Comparison of ENCODE assay signal across 7 mouse cellular contexts in the genomic region with DNA sequence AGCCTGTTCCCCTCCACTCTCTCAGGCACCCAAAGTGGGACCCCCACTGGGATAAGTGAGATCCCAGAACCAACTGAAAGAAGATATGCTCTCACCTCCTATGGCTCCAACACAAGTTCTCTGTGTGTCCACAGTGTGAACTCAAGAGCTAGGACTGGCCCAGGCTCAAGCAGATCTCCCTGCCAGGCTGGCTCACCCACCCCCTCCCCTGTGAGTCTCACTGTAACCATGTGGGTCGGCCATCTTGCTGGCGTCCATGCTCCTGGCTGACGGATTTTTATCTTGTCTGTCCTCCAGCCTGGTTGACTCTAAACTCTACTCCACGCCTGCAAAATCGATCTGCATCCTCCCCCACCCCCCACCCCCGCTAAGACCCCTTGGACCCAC. TPM values are rescaled to one million over a fixed set of nuclear protein-coding genes. Genes with fewer than 3 reads are reported as not detected.
DNase-seq lines count a peak whose midpoint lies in the region; ATAC-seq lines count a peak whose summit lies in the region.

No protein-coding gene starts in this region.

- peaks cover 11% of the 10 kb centered on the region for H3K4me1 ChIP-seq in kidney, embryonic 15.5 days
- peaks cover 13% of the 10 kb centered on the region for H3K4me1 ChIP-seq in liver, embryonic 15.5 days (replicated peaks)

- no peak for DNase-seq in kidney, postnatal 4 days
- DNase-seq in MN1 (ENCODE audit: low spot score), result peak; percentile 52
- peak; percentile 6 for DNase-seq in cerebellum, adult 8-10 months
- DNase-seq in urinary bladder, postnatal 36 days (ENCODE audit: low spot score in 2 of 2), result no peak
- DNase-seq in spleen, postnatal 14 days (ENCODE audit: low spot score in 2 of 2), result no peak

- no peaks in the 10 kb centered on the region for H3K36me3 ChIP-seq in kidney, embryonic 15.5 days
- no peaks in the 10 kb centered on the region for H3K36me3 ChIP-seq in liver, embryonic 15.5 days (replicated peaks)

- H3K27me3 ChIP-seq in kidney, embryonic 15.5 days, result no peaks in the 10 kb centered on the region
- H3K27me3 ChIP-seq in liver, embryonic 15.5 days, result no peaks in the 10 kb centered on the region

- H3K27ac ChIP-seq in kidney, embryonic 15.5 days, result peak overlapping the region; percentile 7; the same call in 1 of the 2 replicates
- H3K27ac ChIP-seq in liver, embryonic 15.5 days (replicated peaks), result no peak overlapping the region

- WGBS in kidney, embryonic 15.5 days, result 64% methylated on average over 6 of the region's 6 CpGs
- 35% methylated on average over 6 of the region's 6 CpGs for WGBS in liver, embryonic 15.5 days (ENCODE audit: insufficient replicate concordance)

- H3K4me3 ChIP-seq in kidney, embryonic 15.5 days (replicated peaks), result no peak overlapping the region
- no peak overlapping the region for H3K4me3 ChIP-seq in liver, embryonic 15.5 days (replicated peaks)

- ATAC-seq in kidney, embryonic 15.5 days (replicated peaks; ENCODE audit: low FRiP score), result no peak
- no peak for ATAC-seq in liver, embryonic 15.5 days (ENCODE audit: insufficient read depth)

- no peaks in the 10 kb centered on the region for H3K9me3 ChIP-seq in kidney, embryonic 15.5 days (replicated peaks)
- H3K9me3 ChIP-seq in liver, embryonic 15.5 days (replicated peaks), result no peaks in the 10 kb centered on the region

- no peak overlapping the region for H3K4me2 ChIP-seq in kidney, embryonic 15.5 days
- 0 out of 2 replicates have a peak overlapping the region, but pooled peaks have one; percentile 56 for H3K4me2 ChIP-seq in liver, embryonic 15.5 days

- no peak overlapping the region for H3K9ac ChIP-seq in kidney, embryonic 15.5 days
- no peak overlapping the region for H3K9ac ChIP-seq in liver, embryonic 15.5 days

RNA-seq across cellular contexts. Expression of gene Ropn1l, which starts 36.1 kb away (rescaled TPM):
- polyA plus RNA-seq in kidney, embryonic 15.5 days (2015; fragmentation: Nextera tagmentation; extraction: Ambion mirVana), result 3.0 and 3.4 TPM in 2 replicates
- polyA plus RNA-seq in liver, embryonic 15.5 days (2015; fragmentation: Nextera tagmentation; extraction: Ambion mirVana), result 3.2 and 3.3 TPM in 2 replicates

RNA-seq across cellular contexts. Expression of gene Ankrd33b, which starts 49.9 kb away (rescaled TPM):
- 6.2 and 6.5 TPM in 2 replicates for polyA plus RNA-seq in kidney, embryonic 15.5 days (2015; fragmentation: Nextera tagmentation; extraction: Ambion mirVana)
- polyA plus RNA-seq in liver, embryonic 15.5 days (2015; fragmentation: Nextera tagmentation; extraction: Ambion mirVana), result 0.62 and 0.76 TPM in 2 replicates

Comparison
In these comparisons a context has a peak if more than half of its experiments do, and no peak if none do; other contexts are left out.
1. DNase-seq: peak in MN1 (single experiment) and cerebellum, adult 8-10 months (single experiment); none in kidney, postnatal 4 days (0 of 2), urinary bladder, postnatal 36 days (0 of 2) and spleen, postnatal 14 days (0 of 2).